Mouse (Mus musculus) adrenal gland, postnatal 10 days (tissue): Measurements from ENCODE around the gene Nfia. TPM values are rescaled to one million over a fixed set of nuclear protein-coding genes. Genes with fewer than 3 reads are reported as not detected.

Source experiments
- DNase-seq: peaks from one replicate; pipeline ENCODE4 v3.0.0; 2021; ENCODE audit warnings: mixed read lengths
- total RNA-seq, 2 experiments: library from RNA; stranded (reverse); gene quantifications; 2 replicates each; pipeline ENCODE4 v1.2.3; 2021

Gene Nfia
- total RNA-seq, 2 experiments from 2014 or later = 212 to 228 TPM

DNA sequence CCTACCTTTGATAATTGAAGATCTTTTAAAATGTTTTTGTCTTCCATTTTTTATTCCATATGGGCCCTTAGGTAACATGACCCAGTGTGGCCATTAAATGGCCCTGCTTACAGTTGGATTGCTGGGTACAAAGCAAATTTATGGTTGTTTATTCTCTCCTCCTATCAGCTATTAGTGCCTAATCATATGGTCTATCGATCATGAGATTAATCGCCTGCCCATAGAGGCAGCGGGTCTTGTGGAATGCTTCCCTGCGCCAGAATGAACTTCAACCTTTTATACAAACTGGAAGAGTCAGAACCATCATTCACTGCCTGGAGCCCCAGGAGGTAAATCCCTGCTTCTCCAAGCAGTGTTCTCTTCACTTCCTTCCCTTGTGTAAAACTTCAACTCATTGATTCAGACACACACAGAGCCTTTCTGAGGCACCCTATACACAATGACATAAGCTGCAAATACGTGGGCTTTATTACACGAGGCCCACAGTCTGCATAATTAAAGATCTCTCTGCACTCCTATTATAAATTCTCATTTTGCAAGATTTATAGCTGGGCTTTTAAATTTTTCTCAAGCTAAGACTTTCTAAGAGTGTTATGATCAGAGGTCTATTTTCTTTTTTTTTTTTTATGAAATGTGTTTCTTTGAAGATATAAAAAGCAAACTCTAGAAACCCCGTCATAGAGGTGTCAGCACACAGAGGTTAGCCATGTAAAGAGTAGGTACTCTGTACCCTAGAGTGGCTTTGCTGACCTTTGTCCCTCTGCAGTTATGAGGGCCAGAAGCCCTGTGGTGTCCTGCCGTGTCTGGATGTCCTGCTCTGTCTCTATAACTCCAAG, 67.9 kb downstream of the Nfia start:
- no peak for DNase-seq

DNA sequence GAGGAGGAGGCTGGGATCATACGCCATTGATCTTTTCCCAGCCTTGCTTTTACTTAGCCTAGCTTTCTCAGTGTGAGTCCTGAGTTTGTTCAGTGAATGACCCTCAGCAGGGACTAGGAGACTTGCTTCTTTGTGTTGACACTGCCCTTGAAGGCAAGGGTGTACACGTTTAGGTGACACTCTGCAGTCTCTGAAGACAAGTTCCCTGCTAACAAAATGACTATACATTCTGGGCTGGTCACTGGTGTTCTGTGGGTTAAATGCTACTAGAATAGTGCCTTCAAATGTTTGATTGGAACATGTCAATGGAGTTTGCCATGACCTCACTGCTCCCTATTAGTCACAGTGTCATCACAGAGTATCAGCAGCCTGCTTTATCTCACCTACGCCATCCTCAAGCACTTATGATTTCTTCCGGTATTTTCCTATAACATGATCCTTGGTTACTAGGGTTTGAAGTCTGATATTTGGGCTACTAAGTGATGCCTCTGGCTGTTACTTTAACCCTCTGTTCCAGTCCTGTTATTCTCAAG, 68.6 kb downstream of the Nfia start:
- no peak for DNase-seq

DNA sequence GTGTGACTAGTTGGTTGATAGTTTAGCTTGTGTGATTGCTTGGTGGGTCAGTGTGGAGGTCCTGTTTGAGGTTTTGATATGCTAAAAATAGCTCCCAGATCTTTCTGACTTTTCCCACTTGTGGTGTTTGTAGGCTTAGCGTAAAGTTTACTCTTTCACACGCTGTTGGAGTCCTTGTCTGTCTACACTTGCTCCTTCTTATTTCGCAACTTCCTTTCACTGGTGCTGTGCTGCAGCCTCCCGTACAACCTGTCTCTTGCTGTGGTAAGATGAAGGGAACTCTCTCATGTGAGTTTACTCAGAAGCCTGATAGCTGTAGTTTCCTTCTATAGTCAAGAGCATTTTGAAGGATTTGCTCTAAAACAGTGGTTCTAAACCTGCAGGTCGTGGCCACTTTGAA, 69.2 kb downstream of the Nfia start:
- no peak for DNase-seq

DNA sequence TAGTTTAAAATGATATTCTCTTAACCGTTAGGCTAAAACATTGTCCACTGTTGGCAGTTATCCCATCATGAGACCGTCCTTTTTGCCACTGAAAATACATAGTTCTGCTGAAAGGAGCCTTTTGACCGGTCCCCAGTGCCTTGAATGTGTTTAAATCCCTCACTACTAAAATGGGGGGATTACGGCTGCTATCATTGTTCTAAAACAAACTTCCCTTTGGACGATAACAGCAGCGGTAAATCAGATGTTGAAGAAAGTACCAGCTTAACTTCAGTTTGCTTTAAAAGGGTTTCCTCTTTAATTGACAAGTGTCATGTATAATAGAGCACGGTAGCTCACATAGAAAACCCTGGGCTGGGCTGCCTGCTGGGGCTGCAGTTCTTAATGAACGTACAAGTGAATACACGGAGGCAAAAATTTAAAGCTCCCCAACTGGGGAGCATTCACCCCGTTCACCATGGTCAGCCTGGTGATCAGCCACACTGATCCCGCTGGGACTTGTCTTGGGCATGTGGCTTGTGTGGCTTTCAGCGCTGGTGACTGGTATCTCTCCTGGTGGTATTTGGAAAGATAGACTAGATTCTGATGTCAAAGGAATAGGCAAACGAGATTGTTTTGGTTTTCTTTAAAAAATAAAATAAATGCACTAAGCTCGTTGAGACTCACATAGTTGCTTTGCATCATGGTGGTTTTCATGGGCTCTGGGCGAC, 71.6 kb downstream of the Nfia start:
- no peak for DNase-seq

DNA sequence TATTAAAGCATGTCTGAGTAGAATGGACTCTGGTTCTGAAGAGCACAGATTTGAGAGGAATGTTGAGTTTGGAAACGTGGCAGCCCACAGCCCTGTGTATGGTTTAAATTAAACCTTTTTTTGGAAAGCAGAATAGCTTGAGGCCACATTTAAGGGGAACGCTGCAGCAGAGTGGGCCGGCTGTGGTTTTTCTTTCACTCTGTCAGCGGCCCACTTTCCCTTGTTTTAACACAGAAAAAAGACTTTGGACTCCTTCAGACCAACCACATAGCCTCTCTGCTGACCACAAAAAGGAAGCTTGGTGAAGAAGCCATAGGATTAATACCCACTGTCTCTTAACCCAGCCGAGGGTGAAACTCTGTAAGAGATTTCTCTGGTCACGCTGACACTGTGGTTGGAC, 72.4 kb downstream of the Nfia start:
- no peak for DNase-seq

DNA sequence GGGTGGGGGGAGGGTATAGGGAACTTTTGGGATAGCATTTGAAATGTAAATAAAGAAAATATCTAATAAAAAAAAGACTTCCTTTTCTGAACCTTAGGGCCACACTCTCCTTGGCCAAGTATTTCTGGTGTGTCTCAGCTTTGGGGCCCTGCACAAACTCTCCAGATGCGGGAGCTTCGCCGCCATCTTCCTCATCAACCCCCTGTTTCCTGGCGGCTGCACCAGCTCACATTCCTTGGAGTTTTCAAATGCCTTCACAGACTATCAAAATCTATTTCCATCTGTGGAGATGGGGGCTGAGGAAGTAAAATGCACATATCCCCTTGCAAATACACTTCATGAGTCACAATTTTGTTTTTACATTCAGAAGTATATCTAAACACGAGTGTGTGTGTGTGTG, 75.1 kb downstream of the Nfia start:
- no peak for DNase-seq

DNA sequence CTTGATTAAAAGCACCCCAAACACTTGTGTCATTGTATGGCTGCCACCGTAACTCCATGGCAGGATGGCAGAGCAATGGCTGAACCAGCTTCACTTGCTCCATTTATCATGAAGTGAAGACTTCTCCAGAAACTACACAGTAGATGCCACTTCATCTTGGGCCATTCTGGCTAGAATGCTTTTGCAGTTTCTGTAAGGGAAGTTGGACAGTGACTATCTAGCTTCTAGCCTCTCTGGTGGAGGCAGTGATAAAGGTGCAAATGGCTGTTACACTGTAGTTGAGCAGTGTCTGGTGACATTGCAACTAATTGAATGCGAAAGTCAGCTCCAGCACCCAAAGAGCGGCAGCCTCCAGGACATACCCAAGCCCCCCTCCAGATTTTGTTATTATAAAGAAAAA, 78.5 kb downstream of the Nfia start:
- DNase-seq = no peak

DNA sequence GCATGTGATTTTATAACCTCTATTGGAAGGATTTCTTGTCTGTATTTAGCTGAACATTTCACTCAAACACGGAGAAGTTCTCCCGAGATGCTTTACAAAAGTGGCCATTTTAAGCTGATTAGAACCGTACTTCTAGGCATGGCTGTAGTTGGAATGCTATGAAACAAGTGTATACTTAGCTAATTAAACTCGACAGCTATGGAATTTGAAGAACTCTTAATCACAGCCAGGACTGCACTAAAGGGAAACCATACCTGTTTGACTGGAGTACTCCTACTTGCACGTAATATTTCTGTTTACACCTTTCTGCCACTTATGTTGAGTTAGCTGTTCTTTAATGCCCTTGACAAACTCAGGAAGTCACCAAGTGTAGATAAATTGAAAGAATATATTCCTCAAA, 79.2 kb downstream of the Nfia start:
- no peak for DNase-seq

DNA sequence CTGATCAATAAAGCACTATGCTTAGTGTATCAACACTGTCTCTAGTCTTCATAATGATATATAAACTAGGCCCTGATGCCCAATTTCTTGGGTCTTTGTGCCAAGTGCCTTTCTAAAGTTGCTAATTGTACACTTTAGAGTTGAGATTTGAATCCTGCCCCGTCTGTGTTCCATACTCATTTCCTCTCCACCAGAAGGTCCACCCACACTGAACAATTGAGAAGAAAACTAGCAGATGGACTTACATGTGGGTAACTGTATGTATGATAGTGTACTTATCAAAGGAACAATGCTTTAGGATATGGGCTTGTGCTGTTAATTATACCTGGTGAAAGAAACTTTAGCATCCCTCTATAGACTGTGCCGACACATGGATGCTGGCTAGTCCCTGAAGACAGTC, 80.1 kb downstream of the Nfia start:
- DNase-seq = no peak

DNA sequence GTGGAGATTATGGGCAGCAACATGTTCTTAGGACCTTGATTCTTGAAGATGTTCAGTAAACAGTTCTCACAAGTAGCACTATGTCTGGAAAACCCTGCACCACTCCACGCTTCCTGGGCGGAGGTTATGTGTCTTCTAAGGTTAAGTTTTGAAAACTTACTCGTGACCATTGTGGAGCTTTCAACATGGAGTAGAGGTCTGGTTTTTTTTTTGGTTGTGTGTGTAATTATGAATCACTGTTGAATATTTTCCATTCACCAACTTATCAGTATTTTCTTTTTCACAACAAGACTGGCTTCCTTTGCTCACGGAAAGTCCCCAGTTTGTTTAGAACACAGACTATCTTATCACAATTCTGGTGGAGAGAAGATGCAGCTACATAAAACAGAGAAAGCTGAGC, 82.2 kb downstream of the Nfia start:
- DNase-seq = no peak

DNA sequence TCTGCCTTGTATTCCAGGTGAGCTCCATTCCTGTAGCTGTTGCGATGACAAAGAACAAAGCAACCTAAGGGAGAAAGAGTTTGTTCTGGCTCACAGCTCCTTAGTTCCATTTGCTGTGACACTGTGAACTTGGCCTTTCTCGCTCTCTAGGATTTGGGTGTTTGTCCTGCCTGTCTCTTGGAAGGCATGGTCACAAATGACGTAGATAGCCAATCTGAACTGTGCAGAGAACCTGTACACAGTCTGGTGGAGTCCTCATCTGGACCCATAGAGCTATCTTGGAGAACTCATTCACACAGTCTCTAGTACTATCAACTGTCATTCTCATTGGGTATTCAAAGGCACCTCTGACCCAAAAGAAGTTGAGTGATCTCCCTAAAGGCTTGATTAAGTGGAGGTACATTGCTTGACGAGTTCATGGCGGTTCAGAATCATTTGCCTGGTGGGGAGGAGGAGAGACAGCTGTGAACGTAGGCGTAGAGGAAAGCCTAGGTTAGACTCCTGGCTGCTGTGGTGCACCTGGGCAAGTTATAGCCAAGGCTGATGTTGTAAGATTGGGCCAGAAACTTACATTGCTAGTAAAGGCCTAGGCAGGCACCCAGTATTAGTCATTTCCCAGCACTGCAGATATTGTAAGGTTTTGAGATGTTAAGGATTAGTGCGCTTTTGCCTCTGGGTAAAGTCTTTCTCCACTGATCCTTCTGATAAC, 83.3 kb downstream of the Nfia start:
- no peak for DNase-seq

DNA sequence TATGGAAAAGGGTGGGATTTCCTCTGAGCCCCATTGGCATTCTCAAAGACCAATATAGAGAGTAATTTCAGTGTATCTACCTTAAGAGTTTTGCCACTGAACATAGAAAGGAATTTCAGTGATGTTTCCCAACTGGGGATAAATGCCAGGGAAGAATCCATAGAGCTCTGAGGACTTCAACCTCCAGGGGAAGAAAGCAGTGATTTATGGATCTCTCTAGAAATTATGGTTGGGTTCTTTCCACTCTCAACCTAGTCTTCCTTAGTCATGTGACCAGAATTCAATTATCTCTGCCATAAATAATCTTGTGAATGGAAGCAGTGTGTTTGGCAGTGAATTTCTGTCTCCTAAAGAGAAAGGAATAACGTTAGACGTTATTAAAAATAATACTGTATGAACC, 85.0 kb downstream of the Nfia start:
- no peak for DNase-seq

DNA sequence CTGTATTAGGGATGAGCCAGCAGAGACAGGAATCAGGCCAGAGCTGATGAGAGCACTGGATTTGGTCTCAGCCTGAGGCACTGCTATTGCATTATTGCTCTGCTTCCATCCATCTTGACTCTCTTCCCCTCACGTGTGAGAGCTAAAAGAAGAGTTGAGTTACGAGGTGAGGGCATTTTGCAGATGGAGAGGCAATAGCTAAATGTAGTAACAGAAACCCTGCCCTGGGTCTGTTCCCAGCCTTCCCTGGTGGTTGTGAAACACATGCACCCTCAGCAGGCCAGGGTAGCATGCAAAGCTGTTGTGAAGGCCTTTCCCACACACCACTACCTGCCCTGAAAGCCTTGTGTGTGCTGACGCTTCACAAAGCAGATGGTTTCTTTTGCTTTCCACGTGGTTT, 86.9 kb downstream of the Nfia start:
- no peak for DNase-seq

DNA sequence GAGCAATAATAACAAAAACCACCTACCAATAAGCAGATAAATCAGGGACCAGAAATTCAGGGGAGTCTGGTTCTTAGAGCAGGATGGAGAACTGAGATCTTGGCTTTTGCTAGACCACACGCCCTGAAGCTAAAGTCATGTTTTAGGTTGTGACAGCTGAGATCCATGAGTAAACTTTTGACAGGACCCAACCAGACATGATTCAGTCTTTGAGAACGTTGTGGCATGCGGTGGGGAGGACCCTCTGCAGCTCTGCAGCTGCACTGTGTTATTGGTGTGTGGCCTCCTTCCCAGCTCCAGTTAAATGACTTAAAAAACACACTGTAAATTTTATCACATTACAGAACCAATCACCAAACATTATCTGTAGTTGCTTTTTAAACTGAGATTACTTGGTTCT, 87.8 kb downstream of the Nfia start:
- DNase-seq = no peak

DNA sequence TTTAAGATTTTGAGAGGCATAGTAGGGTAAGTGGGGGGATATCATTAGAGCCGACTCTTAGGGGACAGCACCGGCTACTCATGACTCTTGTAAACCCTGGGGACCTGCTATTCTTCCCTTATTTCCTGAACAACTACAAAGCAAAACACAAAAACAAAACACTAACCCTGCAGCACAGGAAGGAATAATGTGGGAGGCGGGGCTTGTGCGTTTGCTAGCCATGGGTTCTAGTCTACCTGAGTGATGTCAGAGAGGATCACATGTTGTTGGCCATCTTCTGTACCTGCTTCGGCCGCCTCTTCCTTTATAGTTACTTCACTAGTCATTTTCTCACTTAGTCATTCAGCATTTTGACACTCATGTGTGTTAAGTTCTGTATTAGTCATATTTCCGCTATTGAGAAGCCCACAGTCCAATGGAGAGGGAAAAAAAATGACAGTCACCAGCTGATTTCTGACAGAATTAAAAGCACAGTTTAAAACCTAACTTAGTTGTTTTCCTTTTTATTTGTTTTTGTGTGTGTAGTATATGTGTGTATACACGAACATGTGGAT, 88.3 kb downstream of the Nfia start:
- no peak for DNase-seq

DNA sequence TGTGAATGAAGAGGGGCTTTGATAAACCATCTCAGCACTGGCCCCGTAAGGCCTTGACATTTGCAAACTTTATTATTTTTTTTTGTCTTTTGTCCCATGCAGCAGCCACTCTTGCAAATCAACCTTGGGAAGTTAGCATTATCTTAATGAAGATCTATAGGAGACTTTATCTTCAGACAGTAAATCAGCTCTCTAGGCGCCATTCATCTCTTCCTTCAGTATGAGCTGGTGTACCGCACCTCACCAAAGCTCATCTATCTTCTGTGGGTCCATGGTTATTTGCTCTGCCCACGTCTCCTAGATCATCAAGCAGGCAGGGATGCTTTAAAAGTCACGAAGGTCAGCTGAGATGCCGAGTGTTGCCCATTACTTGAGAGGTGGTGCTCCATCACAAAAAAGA, 89.8 kb downstream of the Nfia start:
- no peak for DNase-seq

DNA sequence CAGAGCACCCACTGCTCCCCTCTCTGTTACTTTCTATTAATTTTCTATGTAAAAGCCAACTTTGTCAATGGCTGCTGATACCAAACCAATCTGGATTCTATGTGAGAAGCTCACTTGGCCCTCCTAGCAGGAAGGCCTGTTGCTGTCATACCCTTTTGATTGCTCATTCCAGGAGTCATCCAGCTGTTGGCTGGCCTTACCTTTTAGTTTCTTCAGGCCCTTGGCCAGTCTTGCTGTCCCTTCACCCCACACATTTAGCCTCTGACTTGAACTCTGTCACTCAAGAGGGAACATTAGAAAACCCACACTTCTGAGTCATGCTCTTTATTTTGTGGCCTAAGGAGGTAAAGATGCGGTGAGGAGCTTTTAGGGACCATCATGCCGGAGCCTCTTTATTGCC, 91.7 kb downstream of the Nfia start:
- DNase-seq = no peak

DNA sequence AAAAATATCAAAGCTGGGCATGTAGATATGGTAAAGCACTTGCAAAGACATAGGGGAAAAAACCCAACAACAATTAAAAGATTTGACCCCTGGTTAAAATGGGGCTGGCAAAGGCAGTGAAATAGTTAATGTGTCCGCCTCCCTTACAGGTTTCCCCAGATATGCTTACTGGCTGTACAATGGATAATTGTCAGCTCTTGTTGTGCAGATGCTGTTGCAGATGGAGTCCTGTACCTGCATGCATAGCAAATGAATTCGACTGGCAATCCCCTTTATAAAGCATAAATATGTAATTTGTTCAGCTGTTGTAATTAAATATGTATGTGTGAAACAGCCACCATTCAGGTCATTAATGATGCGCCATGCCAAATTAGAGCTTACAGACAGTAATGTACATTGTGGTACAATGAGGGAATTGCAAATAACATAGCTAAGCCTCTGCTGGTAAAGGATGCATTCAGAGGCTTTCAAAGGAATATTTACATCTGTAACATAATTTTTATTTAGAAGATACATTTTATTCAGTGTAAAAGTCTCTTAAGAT, 92.9 kb downstream of the Nfia start:
- DNase-seq = no peak

DNA sequence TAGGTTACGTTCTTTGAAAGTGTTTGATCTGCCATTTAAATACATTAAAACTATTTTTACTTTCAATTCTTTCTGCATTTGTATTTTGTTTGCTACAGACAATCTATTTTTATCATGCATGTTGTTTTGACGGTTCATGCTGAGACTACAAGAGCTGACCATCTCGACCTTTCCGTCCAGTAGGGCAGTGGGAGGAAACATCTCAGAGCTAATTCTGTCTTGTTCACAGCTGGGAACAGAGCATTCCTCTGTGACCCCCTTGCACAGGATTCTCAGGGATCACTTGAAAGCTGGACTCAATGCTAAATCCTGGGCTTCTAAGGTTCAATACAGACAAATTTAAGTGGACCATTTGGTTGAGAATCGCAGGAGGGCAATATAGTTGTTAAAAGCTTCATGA, 93.9 kb downstream of the Nfia start:
- no peak for DNase-seq

DNA sequence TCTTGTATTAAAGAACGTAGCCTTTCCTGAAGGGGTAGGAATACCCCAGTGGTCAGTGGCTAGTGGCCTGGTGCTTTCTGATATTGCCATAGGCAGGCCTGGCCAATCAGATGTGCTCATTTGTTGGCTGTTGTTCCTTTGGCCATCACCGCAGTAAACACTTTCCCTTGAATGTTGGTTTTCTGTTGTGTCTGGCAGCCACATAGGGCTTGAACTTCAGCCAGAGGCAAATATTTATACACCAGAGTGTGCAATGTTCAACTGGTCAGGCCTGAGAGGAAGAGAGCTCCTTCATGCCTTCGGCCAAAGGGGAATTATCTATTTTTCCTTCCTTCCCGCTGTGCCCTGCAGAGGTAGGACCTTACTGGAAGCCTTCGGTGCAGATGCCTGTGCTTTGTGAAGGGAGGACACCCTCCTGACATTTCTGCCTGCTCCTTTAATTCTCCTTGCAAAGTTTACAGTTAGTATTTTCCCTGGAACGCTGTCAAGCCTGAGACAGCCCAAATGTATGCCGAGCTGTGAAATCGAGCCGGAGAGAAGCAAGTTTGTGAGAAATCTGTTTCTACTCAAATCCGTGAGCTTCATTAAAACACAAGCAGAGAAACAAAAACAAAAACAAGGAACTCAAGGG, 95.9 kb downstream of the Nfia start:
- DNase-seq = peak; percentile 67

DNA sequence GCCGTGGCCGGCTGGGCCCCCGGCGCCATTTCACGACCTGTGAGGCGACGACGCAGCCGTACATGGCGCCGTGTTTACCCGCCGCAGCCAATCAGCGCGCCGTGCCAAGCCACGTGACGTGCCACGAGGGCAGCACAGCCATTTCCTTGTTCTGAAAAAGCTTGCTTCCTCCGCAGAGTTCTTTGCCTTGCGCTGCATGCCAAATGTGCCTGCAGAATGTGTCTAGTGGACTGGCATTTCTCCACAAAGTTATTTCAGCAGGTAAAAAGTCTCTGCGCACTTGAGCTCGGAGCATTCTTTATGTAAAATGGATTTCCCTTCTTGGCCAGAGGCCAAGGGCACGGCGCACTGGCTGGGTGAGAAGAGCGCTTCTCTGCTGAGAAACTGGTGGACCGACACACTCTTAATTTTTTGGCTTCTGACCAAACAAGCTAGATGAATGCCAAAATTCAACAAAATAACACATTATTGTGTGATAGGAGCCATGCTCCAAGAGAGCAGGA, 96.5 kb downstream of the Nfia start:
- peak; percentile 96 for DNase-seq

DNA sequence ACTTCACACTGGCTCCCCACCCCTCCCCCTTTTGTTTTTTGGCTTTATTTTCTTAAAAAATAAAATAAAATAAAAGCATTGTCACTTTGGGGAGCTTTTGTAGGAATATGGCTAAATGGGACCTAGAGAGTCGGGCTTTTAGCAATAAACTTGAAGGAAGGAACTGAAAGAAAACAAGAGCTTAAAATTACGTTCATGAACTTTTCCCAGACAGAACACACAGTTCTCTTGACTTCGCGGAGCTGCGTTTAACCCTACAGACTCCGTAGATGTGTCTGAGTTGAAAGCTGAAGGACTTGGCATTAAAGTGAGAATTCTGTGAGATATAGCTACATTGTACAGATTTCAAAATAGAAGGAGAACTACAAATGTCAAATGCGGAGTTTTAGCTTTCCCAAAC, 96.9 kb downstream of the Nfia start:
- no peak for DNase-seq
